Mouse (Mus musculus) limb, embryonic 14.5 days (tissue): ENCODE data around the gene Rps19bp1. TPM values are rescaled to one million over a fixed set of nuclear protein-coding genes. Genes with fewer than 3 reads are reported as not detected.

Source experiments
- ATAC-seq: fragments of 200-750 bp; cut with Nextera tagmentation; 2 replicates; pipeline ENCODE4 v1.8.0; 2017; ENCODE audit warnings: low read depth, moderate number of reproducible peaks, moderate TSS enrichment; ENCODE audit not compliant: low FRiP score
- DNase-seq: peaks from one replicate; pipeline ENCODE4 v3.0.0-alpha.2; 2015; ENCODE audit warnings: low spot score
- H3K27ac ChIP-seq: fragments of 300-500 bp; sonication (generic); replicated peaks from 2 replicates; pipeline ENCODE4 v1.5.1; 2014; ENCODE audit warnings: low read depth, mild to moderate bottlenecking, low read length, moderate library complexity, mixed read lengths
- H3K27me3 ChIP-seq: fragments of 300-500 bp; sonication (generic); 2 replicates; pipeline ENCODE4 v1.6.1; 2014; ENCODE audit warnings: low read length, mixed read lengths; ENCODE audit not compliant: control insufficient read depth, insufficient read depth
- H3K36me3 ChIP-seq: fragments of 300-500 bp; sonication (generic); 2 replicates; pipeline ENCODE4 v1.6.1; 2014; ENCODE audit warnings: mild to moderate bottlenecking, low read length, moderate library complexity, mixed read lengths; ENCODE audit not compliant: control insufficient read depth, insufficient read depth
- H3K4me1 ChIP-seq: fragments of 300-500 bp; sonication (generic); 2 replicates; pipeline ENCODE4 v1.6.1; 2014; ENCODE audit warnings: antibody characterized with exemption, low read length, mixed read lengths; ENCODE audit not compliant: control insufficient read depth, insufficient read depth
- H3K4me2 ChIP-seq: fragments of 300-500 bp; sonication (generic); replicated peaks from 2 replicates; pipeline ENCODE4 v1.6.1; 2014; ENCODE audit warnings: low read depth, mild to moderate bottlenecking, low read length, moderate library complexity; ENCODE audit not compliant: severe bottlenecking
- H3K4me3 ChIP-seq: fragments of 300-500 bp; sonication (generic); replicated peaks from 2 replicates; pipeline ENCODE4 v1.5.1; 2014; ENCODE audit warnings: low read length
- H3K9ac ChIP-seq: fragments of 300-500 bp; sonication (generic); 2 replicates; pipeline ENCODE4 v1.6.1; 2014; ENCODE audit warnings: mild to moderate bottlenecking, low read depth, low read length, moderate library complexity; ENCODE audit not compliant: severe bottlenecking
- H3K9me3 ChIP-seq: fragments of 300-500 bp; sonication (generic); 2 replicates; pipeline ENCODE4 v1.6.1; 2016; ENCODE audit warnings: low read length; ENCODE audit not compliant: control insufficient read depth
- POLR2A ChIP-seq: fragments of 200-500 bp; IDR thresholded peaks from 2 replicates; pipeline ENCODE4 v1.8.0; 2012; ENCODE audit warnings: inconsistent platforms, mild to moderate bottlenecking, moderate library complexity, borderline replicate concordance; ENCODE audit not compliant: insufficient read depth, insufficient read length; ENCODE audit errors: extremely low read depth
- WGBS: fragments of 180-500 bp; shearing (Covaris S2); extraction: QIAGEN DNeasy Blood & Tissue Kit; methylation state at CpG from one replicate; pipeline ENCODE4 v1.1.7; 2014; 5-methylcytosine and 5-hydroxymethylcytosine counted together
- polyA plus RNA-seq, 2 experiments: library from polyadenylated mRNA; depleted of rRNA in 1 of 2; stranded (reverse) in 1 of 2; unstranded in 1 of 2; fragments of >200 nt; fragmentation: Nextera tagmentation in 1 of 2; extraction: Ambion mirVana in 1 of 2; gene quantifications; 2 replicates each; pipeline versions ENCODE4 v1.2.1 to v1.2.3; 2012 to 2014

Rps19bp1 gene
- polyA plus RNA-seq, 2 experiments, result 44.2 to 61.1 TPM

DNA sequence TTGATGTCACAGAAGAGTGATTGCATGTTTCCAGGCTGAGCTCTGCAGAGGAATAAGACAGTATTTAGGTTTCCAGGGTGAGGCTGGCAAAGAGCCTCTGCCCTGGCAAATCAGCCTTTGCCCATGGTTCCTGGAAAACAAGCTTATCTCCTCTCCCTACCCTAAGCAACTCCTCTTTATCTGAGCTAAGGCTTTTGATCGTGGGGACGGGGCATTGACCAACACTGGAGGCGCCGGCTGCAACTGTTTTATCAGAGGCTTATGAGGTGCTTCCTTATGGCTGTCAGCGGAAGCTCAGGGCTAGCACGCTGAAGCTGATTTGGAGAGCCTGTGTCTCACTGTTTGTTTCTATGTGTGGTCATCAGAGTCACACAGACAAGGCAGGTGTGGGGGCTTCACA, 13.5 kb downstream of the Rps19bp1 start:
- WGBS, result 92% methylated on average over 6 of the region's 6 CpGs
- H3K9me3 ChIP-seq, result no peaks in the 10 kb centered on the region
- no peak for ATAC-seq
- no peak overlapping the region for H3K4me3 ChIP-seq
- H3K9ac ChIP-seq, result no peak overlapping the region
- H3K4me1 ChIP-seq, result peaks cover 11% of the 10 kb centered on the region
- TF ChIP-seq POLR2A, result no peak
- no peak for DNase-seq
- H3K27me3 ChIP-seq, result no peaks in the 10 kb centered on the region
- H3K36me3 ChIP-seq, result peaks cover 66% of the 10 kb centered on the region
- no peak overlapping the region for H3K27ac ChIP-seq
- H3K4me2 ChIP-seq, result no peak overlapping the region

DNA sequence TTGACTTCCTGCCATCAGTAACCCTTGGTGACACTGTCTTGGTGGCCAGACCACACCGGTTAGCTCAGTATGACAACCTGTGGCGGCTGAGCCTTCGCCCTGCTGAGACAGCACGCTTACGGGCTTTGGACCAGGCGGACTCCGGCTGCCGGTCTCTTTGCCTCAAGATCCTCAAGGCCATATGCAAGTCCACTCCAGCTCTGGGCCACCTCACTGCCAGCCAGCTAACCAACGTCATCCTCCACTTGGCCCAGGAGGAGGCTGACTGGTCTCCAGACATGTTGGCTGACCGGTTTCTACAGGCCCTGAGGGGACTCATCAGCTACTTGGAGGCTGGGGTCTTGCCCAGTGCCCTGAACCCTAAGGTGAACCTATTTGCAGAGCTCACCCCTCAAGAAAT, 14.4 kb downstream of the Rps19bp1 start:
- H3K4me1 ChIP-seq, result peaks cover 11% of the 10 kb centered on the region
- H3K4me2 ChIP-seq, result no peak overlapping the region
- H3K27ac ChIP-seq, result no peak overlapping the region
- peaks cover 71% of the 10 kb centered on the region for H3K36me3 ChIP-seq
- WGBS, result 93% methylated on average over 10 of the region's 10 CpGs
- no peaks in the 10 kb centered on the region for H3K9me3 ChIP-seq
- no peak for TF ChIP-seq POLR2A
- ATAC-seq (no peak), DNase-seq (no peak)
- H3K27me3 ChIP-seq, result no peaks in the 10 kb centered on the region
- no peak overlapping the region for H3K9ac ChIP-seq
- no peak overlapping the region for H3K4me3 ChIP-seq

DNA sequence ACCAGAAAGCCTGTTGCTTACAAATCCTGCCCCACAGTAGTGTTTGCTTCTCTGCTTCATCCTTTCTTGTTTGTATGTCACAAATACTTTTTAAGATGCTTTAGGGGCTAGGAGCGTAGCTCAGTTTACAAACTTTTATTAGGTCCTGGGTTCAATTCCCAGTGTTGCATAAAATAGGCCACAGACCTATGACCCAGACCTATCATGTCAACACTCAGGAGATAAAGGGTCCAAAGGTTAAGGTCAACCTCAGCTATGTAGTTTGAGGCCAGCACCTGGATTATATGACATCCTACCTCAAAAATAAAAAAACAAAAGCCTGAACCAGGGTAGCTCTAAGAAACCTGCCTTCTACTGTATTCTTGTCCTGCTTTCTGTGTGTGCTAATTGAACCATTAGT, 15.5 kb downstream of the Rps19bp1 start:
- TF ChIP-seq POLR2A, result no peak
- H3K9me3 ChIP-seq, result no peaks in the 10 kb centered on the region
- no peaks in the 10 kb centered on the region for H3K27me3 ChIP-seq
- peaks cover 3% of the 10 kb centered on the region; the same call in 1 of the 2 replicates for H3K4me1 ChIP-seq
- no peak overlapping the region for H3K27ac ChIP-seq
- 97% methylated on average over 1 of the region's 1 CpGs for WGBS
- H3K36me3 ChIP-seq, result peaks cover 82% of the 10 kb centered on the region
- H3K9ac ChIP-seq, result no peak overlapping the region
- no peak overlapping the region for H3K4me2 ChIP-seq
- H3K4me3 ChIP-seq, result no peak overlapping the region
- DNase-seq (no peak), ATAC-seq (no peak)

DNA sequence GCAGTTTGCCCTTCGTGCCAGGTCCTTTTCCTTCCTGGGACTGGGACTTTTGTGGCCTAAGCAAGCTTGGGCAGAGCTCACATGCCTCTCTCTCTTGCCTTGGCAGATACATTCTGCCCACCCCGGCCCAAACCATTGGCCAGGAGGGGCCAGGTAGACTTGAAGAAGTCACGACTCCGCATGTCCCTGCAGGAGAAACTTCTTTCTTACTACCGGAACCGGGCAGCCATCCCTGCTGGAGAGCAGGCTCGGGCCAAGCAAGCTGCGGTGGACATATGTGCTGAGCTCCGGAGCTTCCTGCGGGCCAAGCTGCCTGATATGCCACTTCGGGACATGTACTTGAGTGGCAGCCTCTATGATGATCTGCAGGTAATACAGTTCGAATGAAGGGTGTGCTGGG, 16.0 kb downstream of the Rps19bp1 start:
- no peak overlapping the region for H3K27ac ChIP-seq
- no peaks in the 10 kb centered on the region for H3K27me3 ChIP-seq
- H3K4me2 ChIP-seq, result no peak overlapping the region
- no peak for TF ChIP-seq POLR2A
- WGBS, result 95% methylated on average over 12 of the region's 12 CpGs
- DNase-seq (no peak), ATAC-seq (no peak)
- no peak overlapping the region for H3K4me3 ChIP-seq
- H3K9ac ChIP-seq, result no peak overlapping the region
- H3K9me3 ChIP-seq, result no peaks in the 10 kb centered on the region
- no peaks in the 10 kb centered on the region; the same call in 1 of the 2 replicates for H3K4me1 ChIP-seq
- H3K36me3 ChIP-seq, result peaks cover 85% of the 10 kb centered on the region

DNA sequence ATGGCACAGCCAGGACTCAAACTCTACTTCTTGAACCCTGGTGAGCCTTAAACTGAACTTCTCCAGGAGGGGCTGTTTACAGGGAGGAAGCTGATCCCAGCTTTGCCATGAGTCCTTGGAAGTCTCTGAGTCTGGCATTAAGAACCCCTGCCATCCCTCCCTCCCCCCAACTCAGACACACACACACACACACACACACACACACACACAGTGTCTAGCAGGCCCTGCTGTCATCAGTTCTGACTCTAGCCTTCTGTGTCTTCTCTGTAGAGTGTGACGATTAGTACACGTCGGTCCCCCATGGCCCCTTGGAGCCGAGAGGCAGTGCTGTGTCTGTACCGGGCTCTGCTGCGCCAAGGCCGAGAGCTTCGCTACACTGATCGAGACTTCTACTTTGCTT, 28.6 kb downstream of the Rps19bp1 start, which contains the start of gene AC140267.1:
AC140267.1 (plus strand) TSS at position 301 of the 400 bp plus-strand sequence.
- peak within 1 kb of the TSS; percentile 83 for H3K9ac ChIP-seq
- peak within 1 kb of the TSS; percentile 79 for H3K4me2 ChIP-seq
- no peak for TF ChIP-seq POLR2A
- H3K9me3 ChIP-seq, result no peaks in the 10 kb centered on the region
- H3K36me3 ChIP-seq, result peaks cover 37% of the 10 kb centered on the region
- DNase-seq (no peak), ATAC-seq (no peak)
- peak within 1 kb of the TSS; percentile 82; the same call in 1 of the 2 replicates for H3K27ac ChIP-seq
- peaks cover 5% of the 10 kb centered on the region; the same call in 1 of the 2 replicates for H3K4me1 ChIP-seq
- peak within 1 kb of the TSS; percentile 96 for H3K4me3 ChIP-seq
- no peaks in the 10 kb centered on the region for H3K27me3 ChIP-seq
- WGBS, result 98% methylated on average over 9 of the region's 9 CpGs
